Mouse (Mus musculus): Measurements from ENCODE around the gene Fcrl6.

Fcrl6 gene

GRCm38 (mm10) chr1:172602326-172602725 is at the start of gene Fcrl6:
TSS of gene Fcrl6 (minus strand) at chr1:172602551.
- DNase-seq (ENCODE audit: low spot score in 2 of 2): no peak

GRCm38 (mm10) chr1:172651288-172651987 is 49.1 kb upstream of the Fcrl6 start:
- no peak for DNase-seq (ENCODE audit: low spot score in 2 of 2)

GRCm38 (mm10) chr1:172650519-172651287 is 48.4 kb upstream of the Fcrl6 start:
- peak in 1 of 2 experiments; percentile 43 for DNase-seq (ENCODE audit: low spot score in 2 of 2)

- DNase-seq (ENCODE audit: low spot score in 2 of 2): peak in 1 of 2 experiments; percentile 52
These were observed 47.0 kb upstream of the Fcrl6 start for GRCm38 (mm10) chr1:172649396-172649795.

GRCm38 (mm10) chr1:172647236-172647635 is 44.9 kb upstream of the Fcrl6 start:
- DNase-seq (ENCODE audit: low spot score in 2 of 2): no peak

GRCm38 (mm10) chr1:172638781-172639180 is 36.4 kb upstream of the Fcrl6 start:
- DNase-seq (ENCODE audit: low spot score in 2 of 2): no peak

- DNase-seq (ENCODE audit: low spot score in 2 of 2): no peak
These were observed 35.5 kb upstream of the Fcrl6 start for GRCm38 (mm10) chr1:172637801-172638200.

GRCm38 (mm10) chr1:172636266-172636665 is 33.9 kb upstream of the Fcrl6 start:
- no peak for DNase-seq (ENCODE audit: low spot score in 2 of 2)

GRCm38 (mm10) chr1:172635258-172635657 is 32.9 kb upstream of the Fcrl6 start:
- DNase-seq (ENCODE audit: low spot score in 2 of 2): no peak

- no peak for DNase-seq (ENCODE audit: low spot score in 2 of 2)
These were observed 31.8 kb upstream of the Fcrl6 start for GRCm38 (mm10) chr1:172634136-172634535.

GRCm38 (mm10) chr1:172632451-172633326 is 30.3 kb upstream of the Fcrl6 start, which contains the start of gene Dusp23:
TSS of gene Dusp23 (minus strand) at chr1:172632962.
- DNase-seq (ENCODE audit: low spot score in 2 of 2): peak; percentile 84 to 91

GRCm38 (mm10) chr1:172631721-172632120 is 29.4 kb upstream of the Fcrl6 start:
- DNase-seq (ENCODE audit: low spot score in 2 of 2): no peak

- no peak for DNase-seq (ENCODE audit: low spot score in 2 of 2)
These were observed 27.5 kb upstream of the Fcrl6 start for GRCm38 (mm10) chr1:172629831-172630230.

- DNase-seq (ENCODE audit: low spot score in 2 of 2): no peak
These were observed 24.0 kb upstream of the Fcrl6 start for GRCm38 (mm10) chr1:172626306-172626705.

- DNase-seq (ENCODE audit: low spot score in 2 of 2): no peak
These were observed 21.7 kb upstream of the Fcrl6 start for GRCm38 (mm10) chr1:172624081-172624480.

GRCm38 (mm10) chr1:172623599-172623998 is 21.2 kb upstream of the Fcrl6 start:
- no peak for DNase-seq (ENCODE audit: low spot score in 2 of 2)

- DNase-seq (ENCODE audit: low spot score in 2 of 2): peak; percentile 45 to 83
These were observed 16.9 kb upstream of the Fcrl6 start for GRCm38 (mm10) chr1:172619235-172619634.

- no peak for DNase-seq (ENCODE audit: low spot score in 2 of 2)
These were observed 15.8 kb upstream of the Fcrl6 start for GRCm38 (mm10) chr1:172618141-172618540.

- DNase-seq (ENCODE audit: low spot score in 2 of 2): no peak
These were observed 15.2 kb upstream of the Fcrl6 start for GRCm38 (mm10) chr1:172617365-172618076.

GRCm38 (mm10) chr1:172616537-172617300 is 14.4 kb upstream of the Fcrl6 start:
- no peak for DNase-seq (ENCODE audit: low spot score in 2 of 2)

- DNase-seq (ENCODE audit: low spot score in 2 of 2): no peak
These were observed 13.1 kb upstream of the Fcrl6 start for GRCm38 (mm10) chr1:172615412-172615811.
